Mouse (Mus musculus) midbrain, embryonic 13.5 days (tissue): Measurements from ENCODE around the gene Mettl21a. TPM values are rescaled to one million over a fixed set of nuclear protein-coding genes. Genes with fewer than 3 reads are reported as not detected.

Experiments used
- polyA plus RNA-seq: library from polyadenylated mRNA; unstranded; fragments of >200 nt; fragmentation: Nextera tagmentation; extraction: Ambion mirVana; gene quantifications from 2 replicates; pipeline ENCODE4 v1.2.1, GENCODE M21; 2015

Mettl21a gene
- polyA plus RNA-seq, 1 experiment from 2014 or later, result 21.1 TPM

Other genes starting within 250 kb of the Mettl21a start
- gene Creb1, start 84.6 kb downstream of the Mettl21a start, polyA plus RNA-seq, result 44.4 and 48.8 TPM in 2 replicates
- 5.0 and 6.0 TPM in 2 replicates for gene Ccnyl1, start 73.2 kb upstream of the Mettl21a start, polyA plus RNA-seq
- gene Fzd5, start 120.5 kb upstream of the Mettl21a start, polyA plus RNA-seq, result 0.40 and 0.46 TPM in 2 replicates